Mouse (Mus musculus) activated CD4-positive, CD25-positive, alpha-beta regulatory T cell (primary cell): ENCODE results near the gene Calcoco1. TPM values are rescaled to one million over a fixed set of nuclear protein-coding genes. Genes with fewer than 3 reads are reported as not detected.

Experiments
- polyA plus RNA-seq, 2 experiments: library from polyadenylated mRNA; unstranded; fragments of 100-300 nt; shearing (Covaris generic); gene quantifications; one replicate each; pipeline ENCODE4 v1.2.1; 2017

Calcoco1 gene
- polyA plus RNA-seq, result 10 to 100 TPM; 37.4 to 41.1 TPM

DNA sequence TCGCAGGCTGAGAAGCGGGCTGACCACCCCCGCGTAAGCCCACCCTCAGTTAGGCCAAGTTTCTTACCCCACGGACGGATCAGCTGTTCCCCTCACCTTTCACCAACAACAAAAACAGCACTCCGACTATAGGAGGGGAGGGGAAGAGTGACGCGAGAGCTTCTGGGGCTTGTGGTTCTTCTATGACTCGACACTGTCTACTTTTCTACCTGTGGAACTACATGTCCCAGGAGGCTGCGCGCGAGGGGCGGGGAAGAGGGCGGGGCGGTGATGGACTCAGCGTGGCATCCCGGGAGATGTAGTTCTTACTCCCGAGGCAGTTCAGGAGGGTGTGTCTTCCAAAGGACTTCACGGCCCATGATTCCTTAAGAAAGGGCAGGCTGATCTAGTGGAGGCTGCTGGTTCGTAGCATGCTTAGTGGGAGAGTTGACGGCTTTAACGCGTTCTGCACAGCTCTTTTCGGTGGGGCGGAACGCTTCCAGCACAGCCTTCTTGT is at the start of gene Calcoco1:
Calcoco1 (minus strand) TSS at position 199 of the 496 bp plus-strand sequence.

DNA sequence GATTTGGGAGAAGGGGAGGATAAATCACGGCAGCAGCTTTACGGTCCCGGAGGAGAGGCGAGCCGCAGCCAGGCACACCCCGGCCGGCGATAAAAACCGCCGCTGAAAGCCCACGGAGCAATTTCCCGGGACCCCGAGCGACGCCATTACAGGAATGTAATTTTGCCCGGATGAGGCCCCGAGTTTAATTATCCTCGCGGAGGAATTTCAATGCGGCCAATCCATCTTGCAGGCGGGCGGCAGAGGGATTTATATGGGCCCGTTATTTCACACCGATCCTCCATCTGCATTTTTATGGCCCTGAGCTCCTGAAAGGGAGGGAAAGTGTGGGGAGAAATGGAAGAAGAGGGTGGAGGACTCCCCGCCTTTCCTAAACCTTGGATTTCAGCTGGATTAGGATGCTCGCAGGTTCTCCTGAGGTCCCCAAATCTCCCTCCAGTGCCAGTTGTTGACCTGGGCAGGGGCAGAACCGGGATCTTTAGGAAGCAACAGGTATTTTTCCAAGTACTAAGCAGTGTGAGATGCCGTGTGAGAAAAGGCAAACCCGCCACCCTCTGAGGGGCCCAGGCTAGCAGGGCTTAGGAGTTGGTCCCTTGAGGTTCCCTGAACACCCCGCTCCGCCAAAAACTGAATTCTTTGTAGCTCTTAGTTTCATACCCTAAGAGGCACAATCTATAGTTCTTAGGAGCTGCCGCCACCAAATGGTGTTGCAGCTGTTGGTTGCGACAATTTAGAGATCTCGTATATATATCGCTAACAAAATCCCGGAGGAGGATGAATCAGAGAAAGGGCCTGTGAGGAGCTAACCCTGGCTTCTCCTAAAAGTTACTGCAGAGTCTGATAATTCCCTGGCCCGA is 49.5 kb downstream of the Calcoco1 start, which contains the start of gene Atp5g2:
Atp5g2 (minus strand) TSS at position 138 of the 857 bp plus-strand sequence.

Other genes with a start within 250 kb of the Calcoco1 start
- gene Gm10337, start 218.5 kb downstream of the Calcoco1 start, polyA plus RNA-seq, result 1 to 10 TPM in 1 of 2 experiments, not detected in 1; 1.5 TPM
- 1 to 10 TPM; 6.4 to 7.5 TPM for gene Map3k12, start 205.1 kb downstream of the Calcoco1 start, polyA plus RNA-seq
- gene Tarbp2, start 204.0 kb downstream of the Calcoco1 start, polyA plus RNA-seq, result 10 to 100 TPM; 44.3 to 51.1 TPM
- gene Npff, start 197.2 kb downstream of the Calcoco1 start, polyA plus RNA-seq, result 1 to 10 TPM; 4.6 to 5.3 TPM
- 1 to 10 TPM in 1 of 2 experiments, not detected in 1; 1.2 TPM for gene Gm28047, start 97.1 kb downstream of the Calcoco1 start, polyA plus RNA-seq
- gene Atf7, start 96.7 kb downstream of the Calcoco1 start, polyA plus RNA-seq, result 10 to 100 TPM; 31.6 to 35.5 TPM
- gene Atp5g2, start 49.8 kb downstream of the Calcoco1 start, polyA plus RNA-seq, result 10 to 100 TPM; 17.5 to 20.4 TPM
- gene Hoxc13, start 198.9 kb upstream of the Calcoco1 start, polyA plus RNA-seq, result not detected
- not detected for gene Hoxc12, start 214.6 kb upstream of the Calcoco1 start, polyA plus RNA-seq
- under 1 TPM in 1 of 2 experiments, not detected in 1; 0.09 TPM for gene Hoxc11, start 232.2 kb upstream of the Calcoco1 start, polyA plus RNA-seq
- under 1 TPM in 1 of 2 experiments, not detected in 1; 0.09 TPM for gene Hoxc10, start 244.6 kb upstream of the Calcoco1 start, polyA plus RNA-seq
- gene Hoxc5, start 245.3 kb upstream of the Calcoco1 start, polyA plus RNA-seq, result not detected